Mouse (Mus musculus) liver, embryonic 13.5 days (tissue): ENCODE results near the gene Glmp. TPM values are rescaled to one million over a fixed set of nuclear protein-coding genes. Genes with fewer than 3 reads are reported as not detected.

Experiments
- ATAC-seq: fragments of 200-750 bp; cut with Nextera tagmentation; 2 replicates; pipeline ENCODE4 v1.8.0; 2017; ENCODE audit warnings: low read depth, mild to moderate bottlenecking, moderate number of reproducible peaks, moderate library complexity
- DNase-seq: peaks from one replicate; pipeline ENCODE4 v3.0.0; 2022
- H3K27ac ChIP-seq: fragments of 300-500 bp; sonication (generic); 2 replicates; pipeline ENCODE4 v1.5.1; 2015; ENCODE audit warnings: moderate library complexity, mild to moderate bottlenecking, inconsistent platforms
- H3K27me3 ChIP-seq: fragments of 300-500 bp; sonication (generic); 2 replicates; pipeline ENCODE4 v1.6.1; 2015; ENCODE audit warnings: mild to moderate bottlenecking, inconsistent platforms
- H3K36me3 ChIP-seq: fragments of 300-500 bp; sonication (generic); 2 replicates; pipeline ENCODE4 v1.6.1; 2015; ENCODE audit warnings: mild to moderate bottlenecking, inconsistent platforms
- H3K4me1 ChIP-seq: fragments of 300-500 bp; sonication (generic); replicated peaks from 2 replicates; pipeline ENCODE4 v1.6.1; 2015; ENCODE audit warnings: inconsistent platforms
- H3K4me2 ChIP-seq: fragments of 300-500 bp; sonication (generic); 2 replicates; pipeline ENCODE4 v1.6.1; 2015; ENCODE audit warnings: inconsistent platforms, mild to moderate bottlenecking, moderate library complexity
- H3K4me3 ChIP-seq: fragments of 300-500 bp; sonication (generic); replicated peaks from 2 replicates; pipeline ENCODE4 v1.5.1; 2015; ENCODE audit warnings: mild to moderate bottlenecking, inconsistent platforms
- H3K9ac ChIP-seq: fragments of 300-500 bp; sonication (generic); 2 replicates; pipeline ENCODE4 v1.6.1; 2015; ENCODE audit warnings: mild to moderate bottlenecking, inconsistent platforms
- H3K9me3 ChIP-seq: fragments of 300-500 bp; sonication (generic); replicated peaks from 2 replicates; pipeline ENCODE4 v1.6.1; 2016; ENCODE audit warnings: inconsistent platforms
- WGBS: fragments of 180-500 bp; shearing (Covaris S2); methylation state at CpG from one replicate; pipeline ENCODE4 v1.1.7; 2015; ENCODE audit not compliant: insufficient replicate concordance; 5-methylcytosine and 5-hydroxymethylcytosine counted together
- polyA plus RNA-seq: library from polyadenylated mRNA; unstranded; fragments of >200 nt; fragmentation: Nextera tagmentation; extraction: Ambion mirVana; gene quantifications from 2 replicates; pipeline ENCODE4 v1.2.1, GENCODE M21; 2015

Glmp gene
- polyA plus RNA-seq, 1 experiment from 2014 or later, result 92.9 TPM

GRCm38 (mm10) chr3:88337367-88338020 lies 12.7 kb downstream of the Glmp start:
- H3K4me2 ChIP-seq, result peak overlapping the region; percentile 81
- peaks cover 68% of the 10 kb centered on the region for H3K4me1 ChIP-seq
- DNase-seq (peak; percentile 63), ATAC-seq (peak; percentile 61)
- H3K27ac ChIP-seq, result peak overlapping the region; percentile 97
- H3K9me3 ChIP-seq, result no peaks in the 10 kb centered on the region
- H3K27me3 ChIP-seq, result no peaks in the 10 kb centered on the region
- WGBS, result 21% methylated on average over 11 of the region's 11 CpGs
- H3K4me3 ChIP-seq, result peak overlapping the region; percentile 77
- peak overlapping the region; percentile 90 for H3K9ac ChIP-seq
- H3K36me3 ChIP-seq, result peaks cover 18% of the 10 kb centered on the region

- Histone ChIP-seq H3K9ac (peak overlapping the region; percentile 90), H3K4me3 (peak overlapping the region; percentile 77), H3K4me1 (peaks cover 66% of the 10 kb centered on the region), H3K4me2 (peak overlapping the region; percentile 81), H3K9me3 (no peaks in the 10 kb centered on the region), H3K36me3 (peaks cover 26% of the 10 kb centered on the region), H3K27ac (peak overlapping the region; percentile 97), H3K27me3 (no peaks in the 10 kb centered on the region)
- 19% methylated on average over 7 of the region's 7 CpGs for WGBS
- peak; percentile 66 for ATAC-seq
- peak; percentile 68 for DNase-seq
These were observed 13.5 kb downstream of the Glmp start for GRCm38 (mm10) chr3:88338316-88338715.

- peak overlapping the region; percentile 70 for H3K9ac ChIP-seq
- peak overlapping the region; percentile 97 for H3K27ac ChIP-seq
- WGBS, result 53% methylated on average over 3 of the region's 3 CpGs
- peak overlapping the region; percentile 77 for H3K4me3 ChIP-seq
- no peaks in the 10 kb centered on the region for H3K9me3 ChIP-seq
- H3K4me2 ChIP-seq, result peak overlapping the region; percentile 81
- H3K4me1 ChIP-seq, result peaks cover 59% of the 10 kb centered on the region
- H3K36me3 ChIP-seq, result peaks cover 33% of the 10 kb centered on the region
- H3K27me3 ChIP-seq, result no peaks in the 10 kb centered on the region
- DNase-seq (no peak), ATAC-seq (no peak)
These were observed 14.2 kb downstream of the Glmp start for GRCm38 (mm10) chr3:88339006-88339405.

- DNase-seq (no peak), ATAC-seq (no peak)
These were observed 25.9 kb downstream of the Glmp start for GRCm38 (mm10) chr3:88350732-88351131.

GRCm38 (mm10) chr3:88352907-88353306 lies 28.1 kb downstream of the Glmp start:
- DNase-seq (no peak), ATAC-seq (no peak)
- Histone ChIP-seq H3K9me3 (no peaks in the 10 kb centered on the region), H3K4me3 (no peak overlapping the region), H3K27me3 (no peaks in the 10 kb centered on the region), H3K36me3 (peaks cover 100% of the 10 kb centered on the region), H3K4me1 (no peaks in the 10 kb centered on the region), H3K4me2 (no peak overlapping the region), H3K9ac (no peak overlapping the region), H3K27ac (no peak overlapping the region)
- 90% methylated on average over 9 of the region's 9 CpGs for WGBS

More at GRCm38 (mm10) chr3:88350732-88351131, 25.9 kb downstream of the Glmp start:
- Histone ChIP-seq H3K27me3 (no peaks in the 10 kb centered on the region), H3K4me3 (no peak overlapping the region), H3K9ac (no peak overlapping the region), H3K36me3 (peaks cover 100% of the 10 kb centered on the region), H3K4me2 (no peak overlapping the region), H3K4me1 (no peaks in the 10 kb centered on the region), H3K9me3 (no peaks in the 10 kb centered on the region), H3K27ac (no peak overlapping the region)
- WGBS, result 89% methylated on average over 13 of the region's 13 CpGs

- peaks cover 3% of the 10 kb centered on the region; the same call in 1 of the 2 replicates for H3K4me1 ChIP-seq
- ATAC-seq, result no peak
- H3K27ac ChIP-seq, result no peak overlapping the region
- H3K4me3 ChIP-seq, result no peak overlapping the region
- H3K27me3 ChIP-seq, result no peaks in the 10 kb centered on the region
- no peak overlapping the region for H3K4me2 ChIP-seq
- WGBS, result 95% methylated on average over 8 of the region's 8 CpGs
- H3K36me3 ChIP-seq, result peaks cover 100% of the 10 kb centered on the region
- no peaks in the 10 kb centered on the region for H3K9me3 ChIP-seq
- DNase-seq, result no peak
- H3K9ac ChIP-seq, result no peak overlapping the region
These were observed 29.8 kb downstream of the Glmp start for GRCm38 (mm10) chr3:88354396-88355165.

- peaks cover 80% of the 10 kb centered on the region for H3K36me3 ChIP-seq
- WGBS, result 88% methylated on average over 5 of the region's 5 CpGs
- DNase-seq, result no peak
- peak overlapping the region; percentile 52; the same call in 1 of the 2 replicates for H3K27ac ChIP-seq
- H3K4me3 ChIP-seq, result no peak overlapping the region
- no peak overlapping the region for H3K4me2 ChIP-seq
- H3K9me3 ChIP-seq, result no peaks in the 10 kb centered on the region
- H3K4me1 ChIP-seq, result peaks cover 53% of the 10 kb centered on the region
- H3K27me3 ChIP-seq, result peaks cover 1% of the 10 kb centered on the region
- no peak overlapping the region for H3K9ac ChIP-seq
- no peak for ATAC-seq
These were observed 34.8 kb downstream of the Glmp start for GRCm38 (mm10) chr3:88359584-88359983.

GRCm38 (mm10) chr3:88359989-88360388 lies 35.2 kb downstream of the Glmp start:
- Histone ChIP-seq H3K27me3 (peaks cover 5% of the 10 kb centered on the region), H3K27ac (peak overlapping the region; percentile 52), H3K9me3 (no peaks in the 10 kb centered on the region), H3K4me2 (no peak overlapping the region), H3K4me3 (no peak overlapping the region), H3K9ac (no peak overlapping the region), H3K36me3 (peaks cover 76% of the 10 kb centered on the region), H3K4me1 (peaks cover 57% of the 10 kb centered on the region)
- WGBS, result 79% methylated on average over 3 of the region's 3 CpGs
- no peak for ATAC-seq
- no peak for DNase-seq

- Histone ChIP-seq H3K27ac (peak overlapping the region; percentile 90; the same call in 1 of the 2 replicates), H3K9ac (0 out of 2 replicates have a peak overlapping the region, but pooled peaks have one; percentile 7), H3K9me3 (no peaks in the 10 kb centered on the region), H3K36me3 (peaks cover 65% of the 10 kb centered on the region), H3K4me2 (no peak overlapping the region), H3K4me1 (peaks cover 68% of the 10 kb centered on the region), H3K27me3 (peaks cover 16% of the 10 kb centered on the region), H3K4me3 (no peak overlapping the region)
- ATAC-seq (no peak), DNase-seq (no peak)
- WGBS, result 54% methylated on average over 6 of the region's 6 CpGs
These were observed 36.3 kb downstream of the Glmp start for GRCm38 (mm10) chr3:88361096-88361495.

- Histone ChIP-seq H3K27me3 (peaks cover 22% of the 10 kb centered on the region), H3K4me3 (no peak overlapping the region), H3K27ac (peak overlapping the region; percentile 90), H3K9me3 (no peaks in the 10 kb centered on the region), H3K4me2 (peak overlapping the region; percentile 85), H3K9ac (peak overlapping the region; percentile 54), H3K36me3 (peaks cover 59% of the 10 kb centered on the region), H3K4me1 (peaks cover 72% of the 10 kb centered on the region)
- ATAC-seq (no peak), DNase-seq (no peak)
- 83% methylated on average over 2 of the region's 2 CpGs for WGBS
These were observed 36.9 kb downstream of the Glmp start for GRCm38 (mm10) chr3:88361612-88362313.

GRCm38 (mm10) chr3:88363700-88364099 lies 38.9 kb downstream of the Glmp start:
- ATAC-seq, result peak; percentile 96
- WGBS, result 30% methylated on average over 4 of the region's 4 CpGs

More at GRCm38 (mm10) chr3:88363700-88364099, 38.9 kb downstream of the Glmp start:
- Histone ChIP-seq H3K4me2 (peak overlapping the region; percentile 85), H3K4me1 (peaks cover 78% of the 10 kb centered on the region), H3K4me3 (peak overlapping the region; percentile 64), H3K36me3 (peaks cover 39% of the 10 kb centered on the region), H3K9me3 (no peaks in the 10 kb centered on the region), H3K9ac (peak overlapping the region; percentile 75), H3K27me3 (peaks cover 25% of the 10 kb centered on the region), H3K27ac (peak overlapping the region; percentile 90)
- peak; percentile 83 for DNase-seq
